Mouse (Mus musculus) megakaryocyte progenitor cell, adult 5-6 weeks (primary cell): ENCODE results near the gene E130114P18Rik. TPM values are rescaled to one million over a fixed set of nuclear protein-coding genes. Genes with fewer than 3 reads are reported as not detected.

Experiments used
- ATAC-seq: replicated peaks from 2 replicates; pipeline ENCODE4 v1.8.0; 2016; ENCODE audit warnings: mild to moderate bottlenecking, moderate TSS enrichment, inconsistent platforms; ENCODE audit not compliant: poor library complexity
- total RNA-seq, 2 experiments: library from RNA; stranded (forward) in 1 of 2; stranded (reverse) in 1 of 2; fragments of 157-497, 149-512 nt in 1 of 2; fragments of 200-1000 nt in 1 of 2; gene quantifications; 2 replicates each; pipeline versions ENCODE4 v1.2.3 to v1.2.4; 2015 to 2017

E130114P18Rik gene
- total RNA-seq, 2 experiments from 2014 or later = not detected

- no peak for ATAC-seq
These were observed 529 bp upstream of the E130114P18Rik start for GRCm38 (mm10) chr4:97778211-97779002.

DNA sequence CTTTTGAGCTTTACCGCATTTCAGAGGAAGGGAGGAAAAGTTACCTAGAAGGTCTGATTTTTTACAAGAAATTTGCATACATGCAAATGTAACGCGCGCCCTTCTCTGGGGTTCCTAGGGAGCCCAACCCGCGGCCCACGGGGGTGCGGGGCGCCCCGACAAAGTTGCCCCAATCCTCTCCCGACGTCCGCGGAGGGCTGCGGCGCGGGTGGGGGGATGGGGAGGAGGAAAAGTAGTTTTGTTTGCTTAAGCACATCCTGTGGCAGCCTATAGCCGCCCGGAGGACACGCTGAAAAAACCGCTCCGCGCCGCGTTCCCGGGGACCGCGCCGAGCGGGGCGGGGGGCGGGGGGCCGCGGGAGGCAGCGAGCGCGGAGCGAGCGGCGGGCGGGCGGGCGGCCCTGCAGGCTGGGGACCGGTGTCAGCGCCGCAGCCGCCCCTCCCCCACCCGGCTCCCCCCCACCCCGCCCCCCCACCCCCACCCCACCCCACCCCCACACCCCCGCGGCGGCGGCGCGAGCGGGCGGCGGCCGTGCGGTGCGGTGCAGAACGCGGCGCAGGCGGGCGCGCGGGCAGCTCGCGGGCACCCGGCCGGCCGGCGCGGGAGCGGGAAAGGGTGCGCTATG is 685 bp downstream of the E130114P18Rik start:
- no peak for ATAC-seq

DNA sequence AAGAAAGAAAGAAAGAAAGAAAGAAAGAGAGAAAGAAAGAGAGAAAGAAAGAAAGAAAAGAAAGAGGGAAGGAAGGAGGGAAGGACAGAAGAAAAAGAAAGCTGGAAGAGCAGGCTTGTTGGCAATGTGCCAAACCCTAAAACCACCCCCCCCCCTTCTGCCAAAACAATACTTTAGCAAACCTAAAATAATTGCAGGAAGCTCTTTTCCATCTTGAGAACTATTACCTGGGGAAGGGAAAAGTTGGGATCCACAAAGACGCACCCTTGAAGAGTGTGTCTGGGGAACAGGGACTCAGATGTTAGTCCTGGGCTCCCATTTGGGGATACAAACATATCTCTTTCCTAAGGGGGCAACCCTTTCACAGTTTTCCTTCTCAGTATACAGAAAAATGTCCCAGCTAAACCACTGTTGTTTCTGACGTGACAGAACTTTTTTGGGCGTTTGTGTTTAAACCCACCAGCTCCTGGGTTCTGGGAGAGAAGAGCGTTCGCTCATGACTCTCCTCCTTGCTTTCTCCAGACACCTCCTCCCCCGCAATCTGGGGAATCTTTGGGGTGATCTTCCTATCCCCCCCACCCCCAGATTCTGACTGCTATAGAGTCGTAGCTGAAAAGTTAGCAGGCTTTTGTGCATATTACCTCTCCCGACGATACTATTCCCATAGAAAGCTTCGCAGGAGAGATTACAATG is 1.3 kb downstream of the E130114P18Rik start:
- no peak for ATAC-seq

- ATAC-seq = no peak
These were observed 2.2 kb downstream of the E130114P18Rik start for GRCm38 (mm10) chr4:97775494-97776265.

DNA sequence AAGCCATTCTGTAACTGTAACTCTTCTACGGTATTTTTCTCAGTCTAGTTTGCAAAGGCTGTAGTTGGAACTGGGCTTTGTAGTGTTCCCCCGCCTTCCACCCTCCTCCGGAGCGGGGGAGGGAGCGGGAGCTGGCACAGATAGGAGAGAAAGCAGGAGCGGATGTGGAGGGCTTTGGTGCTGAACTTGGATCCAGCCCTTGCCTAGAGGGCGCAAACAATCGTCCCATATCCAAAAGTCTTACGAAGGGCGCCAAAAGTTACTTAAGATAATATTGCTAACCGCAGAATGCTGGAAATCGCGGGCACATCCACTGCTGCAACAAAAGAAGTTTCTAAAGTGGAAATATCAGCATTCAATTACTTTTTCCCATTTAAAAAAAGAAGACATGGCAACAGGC is 2.8 kb downstream of the E130114P18Rik start:
- peak; percentile 23 for ATAC-seq

GRCm38 (mm10) chr4:97774446-97774950 is 3.4 kb downstream of the E130114P18Rik start:
- no peak for ATAC-seq

GRCm38 (mm10) chr4:97773791-97774190 is 4.1 kb downstream of the E130114P18Rik start:
- no peak for ATAC-seq

DNA sequence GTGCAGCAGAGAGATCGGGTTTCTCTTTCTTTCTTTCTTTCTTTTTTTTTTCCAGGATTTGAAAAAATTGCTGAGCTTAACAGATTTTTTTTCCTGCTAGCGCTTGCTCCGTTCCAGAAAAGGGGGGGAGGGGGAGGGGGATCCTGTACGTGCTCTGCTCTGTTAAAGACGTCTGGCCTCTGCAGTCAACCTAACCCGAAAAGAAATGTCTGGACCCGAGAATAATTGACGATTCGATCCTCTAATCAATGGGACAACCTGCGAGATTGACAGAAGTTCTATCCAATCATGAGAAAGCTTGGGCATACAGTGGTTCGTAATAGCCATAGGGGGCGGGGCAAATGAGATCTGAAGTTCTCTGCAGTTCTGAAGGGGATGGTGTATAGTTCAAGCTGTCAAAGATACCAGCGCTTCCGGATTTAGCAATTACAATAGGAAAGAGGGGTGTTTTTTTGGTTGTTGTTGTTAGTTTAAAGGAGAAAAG is 4.7 kb downstream of the E130114P18Rik start:
- peak; percentile 60 for ATAC-seq

DNA sequence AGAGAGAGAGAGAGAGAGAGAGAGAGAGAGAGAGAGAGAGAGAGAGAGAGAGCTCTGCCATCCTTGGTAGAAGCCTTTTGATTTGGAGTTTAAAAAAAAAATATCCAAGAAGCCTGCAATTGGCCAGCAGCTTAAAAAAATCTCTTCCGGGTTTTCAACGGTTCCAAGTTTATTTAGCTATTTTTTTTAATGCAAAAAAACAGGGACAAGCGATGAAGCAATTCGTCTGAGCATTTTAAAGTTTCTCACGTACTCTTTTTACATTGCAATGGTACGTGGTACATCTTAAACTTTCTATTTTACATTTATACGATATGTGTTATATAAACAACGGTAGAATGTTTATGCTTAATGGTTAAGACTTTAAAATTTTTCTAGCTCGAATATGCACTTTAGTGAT is 5.2 kb downstream of the E130114P18Rik start, which contains the start of gene Nfia:
Nfia (plus strand) TSS at position 94 of the 400 bp plus-strand sequence.
- no peak for ATAC-seq

DNA sequence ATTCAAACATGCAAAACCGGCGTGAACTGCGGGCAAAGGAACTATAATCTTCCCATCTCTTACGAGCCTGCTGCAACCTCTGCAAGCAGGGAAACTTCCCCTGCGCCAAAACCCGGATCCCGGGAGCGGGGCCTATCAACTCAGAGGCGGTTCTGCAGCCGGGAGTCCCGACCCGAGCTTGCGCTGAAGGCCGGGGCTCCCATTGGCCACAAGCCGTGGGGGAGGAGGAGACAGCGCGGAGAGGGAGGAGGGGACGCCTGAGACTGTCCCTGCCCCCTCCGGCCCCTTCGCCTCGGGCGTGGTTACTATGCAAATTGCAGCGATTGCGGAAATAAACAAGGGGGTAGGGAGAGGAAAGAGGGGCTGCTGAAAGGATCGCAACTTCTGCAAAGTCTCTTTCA is 5.8 kb downstream of the E130114P18Rik start:
- ATAC-seq = peak; percentile 86

GRCm38 (mm10) chr4:97771426-97771825 is 6.5 kb downstream of the E130114P18Rik start:
- ATAC-seq = no peak

DNA sequence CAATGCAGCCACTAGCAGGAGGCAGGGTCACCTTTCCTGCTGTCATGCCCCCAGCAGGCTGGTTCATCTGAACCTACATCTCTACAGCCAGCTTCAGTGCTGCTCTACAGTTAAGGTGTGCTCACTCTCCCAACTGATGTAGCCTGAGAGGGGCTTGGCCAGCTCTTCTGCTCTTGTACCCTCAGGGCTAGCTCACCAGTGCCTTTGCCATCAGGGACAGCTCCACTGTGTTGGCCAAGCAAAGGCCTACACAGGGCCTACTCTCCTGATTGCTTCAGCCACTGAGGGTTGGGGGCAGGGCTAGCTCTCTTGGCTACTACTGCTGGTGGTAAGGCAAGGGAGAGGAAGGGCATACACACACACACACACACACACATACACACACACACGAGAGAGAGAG is 8.0 kb downstream of the E130114P18Rik start:
- ATAC-seq = no peak

DNA sequence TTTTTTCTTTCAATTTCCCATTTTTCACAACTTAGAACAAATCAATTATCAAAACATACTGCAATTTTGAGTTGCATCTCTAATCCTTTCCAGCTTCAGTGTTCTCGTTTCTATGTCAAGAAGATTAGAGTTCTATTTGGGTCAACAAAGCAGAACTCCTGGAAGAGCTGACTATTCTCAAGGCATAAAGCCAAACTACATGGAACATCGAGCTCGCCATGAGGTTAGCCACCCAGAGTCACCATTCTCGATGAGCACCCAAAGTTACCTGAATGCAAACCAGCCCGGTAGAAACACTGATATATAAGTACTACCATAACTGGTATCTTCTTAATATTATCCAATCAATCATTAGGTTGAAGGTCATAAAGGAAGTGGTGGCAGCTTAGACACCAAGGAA is 10.4 kb downstream of the E130114P18Rik start:
- no peak for ATAC-seq

DNA sequence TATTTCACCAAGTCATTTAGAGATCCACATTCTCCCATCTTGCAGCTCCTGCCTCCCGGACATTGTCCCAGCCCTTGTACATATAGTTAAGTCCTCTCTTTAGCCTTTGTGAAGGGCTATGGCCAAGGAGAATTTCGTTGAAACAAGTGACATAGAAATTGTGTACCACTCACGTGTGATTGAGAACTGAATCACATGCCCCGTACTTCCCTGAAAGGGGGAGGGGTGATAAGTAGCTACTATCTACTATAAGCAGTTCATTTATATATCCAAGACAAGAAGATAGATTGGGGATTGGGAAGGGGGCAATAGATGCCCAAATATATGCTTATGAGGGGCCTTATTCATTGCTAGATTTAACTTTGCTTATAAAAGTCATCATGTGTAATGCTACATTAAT is 10.9 kb downstream of the E130114P18Rik start:
- ATAC-seq = no peak

GRCm38 (mm10) chr4:97766100-97766499 is 11.8 kb downstream of the E130114P18Rik start:
- ATAC-seq = no peak

DNA sequence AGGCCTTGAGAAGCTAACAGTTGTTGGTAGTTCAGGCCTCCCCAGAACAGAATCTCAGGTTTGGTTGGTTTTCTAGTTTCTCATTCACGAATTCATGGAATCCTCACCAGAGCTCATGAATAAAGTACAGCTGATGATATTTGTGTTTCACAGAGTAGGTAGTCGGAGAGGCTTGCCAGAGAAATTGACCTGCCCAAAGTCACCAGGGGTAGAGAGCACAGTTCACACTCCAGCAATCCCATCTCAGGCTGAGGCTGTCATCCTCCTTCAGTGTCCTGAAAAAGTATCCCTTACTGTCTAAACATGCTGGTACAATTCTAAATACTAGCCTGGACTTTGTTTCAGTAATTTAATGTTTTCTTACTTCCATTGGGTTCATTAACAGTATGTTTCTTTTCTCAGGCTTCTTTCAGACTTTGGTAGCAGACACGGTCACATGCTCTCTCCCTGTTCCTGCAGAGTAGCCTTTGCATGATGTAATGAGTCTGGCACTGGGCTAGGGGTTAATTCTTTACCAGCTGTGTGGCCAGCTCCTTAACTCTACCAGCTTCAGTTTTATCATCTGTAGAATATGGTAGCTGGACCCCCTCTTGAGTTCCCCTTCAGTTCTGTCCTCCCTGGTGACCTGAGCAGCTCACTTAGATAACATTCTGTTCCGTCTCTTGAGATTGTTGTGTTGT is 12.4 kb downstream of the E130114P18Rik start:
- no peak for ATAC-seq

GRCm38 (mm10) chr4:97764616-97765015 is 13.3 kb downstream of the E130114P18Rik start:
- no peak for ATAC-seq

GRCm38 (mm10) chr4:97758661-97759060 is 19.2 kb downstream of the E130114P18Rik start:
- ATAC-seq = no peak

GRCm38 (mm10) chr4:97757978-97758461 is 19.9 kb downstream of the E130114P18Rik start:
- peak; percentile 50 for ATAC-seq
